Mouse (Mus musculus) midbrain, postnatal 0 days (tissue): Measurements from ENCODE around the gene 1700109H08Rik. TPM values are rescaled to one million over a fixed set of nuclear protein-coding genes. Genes with fewer than 3 reads are reported as not detected.

ENCODE experiments used
- ATAC-seq: fragments of 200-750 bp; cut with Nextera tagmentation; 2 replicates; pipeline ENCODE4 v1.8.0; 2017; ENCODE audit warnings: moderate number of reproducible peaks, mild to moderate bottlenecking, moderate TSS enrichment, moderate library complexity; ENCODE audit not compliant: low FRiP score
- DNase-seq: peaks from one replicate; pipeline ENCODE4 v3.0.0-alpha.2; 2015; ENCODE audit warnings: low spot score
- H3K27ac ChIP-seq: fragments of 300-500 bp; sonication (generic); 2 replicates; pipeline ENCODE4 v1.5.1; 2014; ENCODE audit warnings: low read depth, mild to moderate bottlenecking, low read length, mixed read lengths
- H3K27me3 ChIP-seq: fragments of 300-500 bp; sonication (generic); 2 replicates; pipeline ENCODE4 v1.6.1; 2014; ENCODE audit warnings: low read length, control low read depth, mixed read lengths; ENCODE audit not compliant: insufficient read depth
- H3K36me3 ChIP-seq: fragments of 300-500 bp; sonication (generic); 2 replicates; pipeline ENCODE4 v1.6.1; 2014; ENCODE audit warnings: low read length, control low read depth, mixed read lengths; ENCODE audit not compliant: insufficient read depth
- H3K4me1 ChIP-seq: fragments of 300-500 bp; sonication (generic); 2 replicates; pipeline ENCODE4 v1.6.1; 2014; ENCODE audit warnings: mild to moderate bottlenecking, control low read depth, antibody characterized with exemption, low read length, mixed read lengths; ENCODE audit not compliant: insufficient read depth
- H3K4me2 ChIP-seq: fragments of 300-500 bp; sonication (generic); 2 replicates; pipeline ENCODE4 v1.6.1; 2014; ENCODE audit warnings: low read depth, mild to moderate bottlenecking, low read length, mixed read lengths; ENCODE audit not compliant: poor library complexity, severe bottlenecking
- H3K4me3 ChIP-seq: fragments of 300-500 bp; sonication (generic); 2 replicates; pipeline ENCODE4 v1.5.1; 2014; ENCODE audit warnings: low read depth, mild to moderate bottlenecking, low read length, moderate library complexity
- H3K9ac ChIP-seq: fragments of 300-500 bp; sonication (generic); replicated peaks from 2 replicates; pipeline ENCODE4 v1.6.1; 2014; ENCODE audit warnings: mild to moderate bottlenecking, low read length, moderate library complexity, mixed read lengths; ENCODE audit not compliant: poor library complexity, severe bottlenecking
- H3K9me3 ChIP-seq: fragments of 300-500 bp; sonication (generic); 2 replicates; pipeline ENCODE4 v1.6.1; 2016; ENCODE audit warnings: low read length, control low read depth
- CTCF ChIP-seq: IDR thresholded peaks from 2 replicates; pipeline ENCODE4 v1.5.1; 2016; ENCODE audit warnings: antibody characterized with exemption, mild to moderate bottlenecking
- WGBS: fragments of 180-500 bp; shearing (Covaris S2); extraction: QIAGEN DNeasy Blood & Tissue Kit; methylation state at CpG from one replicate; pipeline ENCODE4 v1.1.7; 2014; 5-methylcytosine and 5-hydroxymethylcytosine counted together
- polyA plus RNA-seq: library from polyadenylated mRNA; unstranded; fragments of >200 nt; fragmentation: Nextera tagmentation; extraction: Ambion mirVana; gene quantifications from 2 replicates; pipeline ENCODE4 v1.2.1, GENCODE M21; 2015
- total RNA-seq: library from RNA; depleted of rRNA; stranded (reverse); fragments of >200 nt; gene quantifications from 2 replicates; pipeline ENCODE4 v1.2.3, GENCODE M21; 2014

Gene 1700109H08Rik
- total and polyA plus RNA-seq, 2 experiments from 2014 or later, result 2.2 to 3.0 TPM

- peaks cover 5% of the 10 kb centered on the region; the same call in 1 of the 2 replicates for H3K4me1 ChIP-seq
- no peaks in the 10 kb centered on the region for H3K27me3 ChIP-seq
- H3K36me3 ChIP-seq, result no peaks in the 10 kb centered on the region
- H3K4me2 ChIP-seq, result no peak overlapping the region
- ATAC-seq (no peak), DNase-seq (no peak)
- WGBS, result 83% methylated on average over 1 of the region's 1 CpGs
- no peak for TF ChIP-seq CTCF
- H3K9me3 ChIP-seq, result no peaks in the 10 kb centered on the region
- no peak overlapping the region for H3K9ac ChIP-seq
- no peak overlapping the region for H3K4me3 ChIP-seq
- no peak overlapping the region for H3K27ac ChIP-seq
These were observed 25.1 kb upstream of the 1700109H08Rik start for GRCm38 (mm10) chr5:3546226-3546625.

- H3K4me2 ChIP-seq, result no peak overlapping the region
- TF ChIP-seq CTCF, result no peak
- no peaks in the 10 kb centered on the region for H3K4me1 ChIP-seq
- no peak overlapping the region for H3K27ac ChIP-seq
- H3K4me3 ChIP-seq, result no peak overlapping the region
- no peaks in the 10 kb centered on the region for H3K9me3 ChIP-seq
- WGBS, result 100% methylated on average over 1 of the region's 1 CpGs
- H3K27me3 ChIP-seq, result no peaks in the 10 kb centered on the region
- peaks cover 16% of the 10 kb centered on the region for H3K36me3 ChIP-seq
- ATAC-seq (no peak), DNase-seq (no peak)
- H3K9ac ChIP-seq, result no peak overlapping the region
These were observed 19.9 kb upstream of the 1700109H08Rik start for GRCm38 (mm10) chr5:3551481-3551880.

GRCm38 (mm10) chr5:3554198-3554597 is 17.2 kb upstream of the 1700109H08Rik start:
- H3K4me2 ChIP-seq, result no peak overlapping the region
- WGBS, result 94% methylated on average over 2 of the region's 2 CpGs
- no peak for TF ChIP-seq CTCF
- H3K4me1 ChIP-seq, result no peaks in the 10 kb centered on the region
- no peaks in the 10 kb centered on the region for H3K27me3 ChIP-seq
- no peak overlapping the region for H3K4me3 ChIP-seq
- ATAC-seq (no peak), DNase-seq (no peak)
- H3K9me3 ChIP-seq, result no peaks in the 10 kb centered on the region
- no peak overlapping the region for H3K27ac ChIP-seq
- H3K9ac ChIP-seq, result no peak overlapping the region
- peaks cover 26% of the 10 kb centered on the region for H3K36me3 ChIP-seq

- Histone ChIP-seq H3K4me3 (no peak overlapping the region), H3K4me1 (no peaks in the 10 kb centered on the region), H3K9ac (no peak overlapping the region), H3K27ac (no peak overlapping the region), H3K4me2 (no peak overlapping the region), H3K36me3 (peaks cover 66% of the 10 kb centered on the region), H3K27me3 (no peaks in the 10 kb centered on the region), H3K9me3 (no peaks in the 10 kb centered on the region)
- ATAC-seq (no peak), DNase-seq (no peak)
- TF ChIP-seq CTCF, result no peak
- WGBS, result 95% methylated on average over 2 of the region's 2 CpGs
These were observed 3.5 kb downstream of the 1700109H08Rik start for GRCm38 (mm10) chr5:3574825-3575224.

- Histone ChIP-seq H3K4me3 (no peak overlapping the region), H3K27ac (no peak overlapping the region), H3K9me3 (no peaks in the 10 kb centered on the region), H3K36me3 (peaks cover 55% of the 10 kb centered on the region), H3K27me3 (no peaks in the 10 kb centered on the region), H3K9ac (no peak overlapping the region), H3K4me1 (no peaks in the 10 kb centered on the region), H3K4me2 (no peak overlapping the region)
- DNase-seq, result no peak
- no peak for ATAC-seq
- TF ChIP-seq CTCF, result no peak
- WGBS, result 89% methylated on average over 2 of the region's 2 CpGs
These were observed 6.6 kb downstream of the 1700109H08Rik start for GRCm38 (mm10) chr5:3577939-3578338.

GRCm38 (mm10) chr5:3579066-3579465 is 7.7 kb downstream of the 1700109H08Rik start:
- DNase-seq, result no peak
- H3K9me3 ChIP-seq, result no peaks in the 10 kb centered on the region
- no peaks in the 10 kb centered on the region for H3K27me3 ChIP-seq
- H3K4me2 ChIP-seq, result no peak overlapping the region
- no peak overlapping the region for H3K9ac ChIP-seq
- peaks cover 53% of the 10 kb centered on the region for H3K36me3 ChIP-seq
- H3K4me1 ChIP-seq, result no peaks in the 10 kb centered on the region
- no peak overlapping the region for H3K27ac ChIP-seq
- 96% methylated on average over 7 of the region's 7 CpGs for WGBS
- TF ChIP-seq CTCF, result no peak
- H3K4me3 ChIP-seq, result no peak overlapping the region
- no peak for ATAC-seq
